Mouse (Mus musculus) bone marrow, adult 2 months (tissue): ENCODE data around the gene Ankdd1b. TPM values are rescaled to one million over a fixed set of nuclear protein-coding genes. Genes with fewer than 3 reads are reported as not detected.

Experiments used
- H3K27ac ChIP-seq: fragments of 200-500 bp; 2 replicates; pipeline ENCODE4 v1.5.1; 2012; ENCODE audit warnings: low read depth, mild to moderate bottlenecking, control low read depth, inconsistent platforms, low read length; ENCODE audit not compliant: control insufficient read depth, poor library complexity, insufficient read depth
- H3K4me1 ChIP-seq: fragments of 200-500 bp; 2 replicates; pipeline ENCODE4 v1.6.1; 2011; ENCODE audit warnings: low read length; ENCODE audit not compliant: control insufficient read depth, insufficient read depth
- H3K4me3 ChIP-seq: fragments of 200-500 bp; replicated peaks from 2 replicates; pipeline ENCODE3; 2011; ENCODE audit warnings: mild to moderate bottlenecking, low read depth, low read length, control low read depth; ENCODE audit not compliant: control insufficient read depth
- CTCF ChIP-seq: fragments of 200-500 bp; IDR thresholded peaks from 2 replicates; pipeline ENCODE4 v1.5.1; 2011; ENCODE audit warnings: low read length, control low read depth; ENCODE audit not compliant: control insufficient read depth, insufficient read depth
- POLR2A ChIP-seq: fragments of 200-500 bp; IDR thresholded peaks from 2 replicates; pipeline ENCODE4 v1.6.1; 2011; ENCODE audit warnings: low read depth, mild to moderate bottlenecking, control low read depth, low read length, borderline replicate concordance; ENCODE audit not compliant: control insufficient read depth
- WGBS: fragments of 180-500 bp; shearing (Covaris S2); methylation state at CpG from one replicate; pipeline ENCODE4 v1.1.7; 2018; 5-methylcytosine and 5-hydroxymethylcytosine counted together
- polyA plus RNA-seq: library from polyadenylated mRNA; stranded (reverse); fragments of >200 nt; gene quantifications from 2 replicates; pipeline ENCODE4 v1.2.4, GENCODE M21; 2011; ENCODE audit warnings: low replicate concordance; ENCODE audit not compliant: missing spikeins, insufficient read depth, insufficient read length

Gene Ankdd1b
- polyA plus RNA-seq, 1 experiment: not detected

GRCm38 (mm10) chr13:96468678-96469077, 2.3 kb downstream of the Ankdd1b start:
- TF ChIP-seq POLR2A (no peak), CTCF (no peak)
- Histone ChIP-seq H3K4me1 (no peaks in the 10 kb centered on the region), H3K27ac (no peak overlapping the region), H3K4me3 (no peak overlapping the region)
- 80% methylated on average over 5 of the region's 5 CpGs for WGBS

DNA sequence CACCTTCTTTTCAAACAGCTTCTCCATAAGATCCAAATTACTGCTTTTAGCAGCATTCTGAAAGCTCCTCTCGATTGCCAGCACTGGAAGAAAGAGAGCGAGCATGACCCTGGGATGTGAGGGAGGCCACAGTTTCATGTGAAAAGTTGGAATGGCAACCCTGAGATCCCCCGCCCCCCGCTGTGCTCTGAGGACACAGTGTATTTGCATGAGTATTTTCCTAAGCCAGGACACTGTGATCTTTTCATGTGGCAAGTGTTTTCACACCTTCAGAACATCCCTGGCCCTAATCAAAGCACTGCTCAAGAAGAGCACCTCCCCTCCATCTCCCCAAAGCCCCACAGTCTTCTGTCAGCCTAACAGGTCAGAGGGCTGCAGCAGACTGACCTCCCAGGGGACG, 5.7 kb downstream of the Ankdd1b start:
- no peak overlapping the region for H3K27ac ChIP-seq
- WGBS: 81% methylated on average over 5 of the region's 5 CpGs
- TF ChIP-seq POLR2A: no peak
- TF ChIP-seq CTCF: no peak
- no peaks in the 10 kb centered on the region for H3K4me1 ChIP-seq
- H3K4me3 ChIP-seq: no peak overlapping the region

GRCm38 (mm10) chr13:96462644-96463043, 8.4 kb downstream of the Ankdd1b start:
- 84% methylated on average over 1 of the region's 1 CpGs for WGBS
- Histone ChIP-seq H3K4me3 (no peak overlapping the region), H3K4me1 (no peaks in the 10 kb centered on the region), H3K27ac (no peak overlapping the region)
- TF ChIP-seq CTCF (no peak), POLR2A (no peak)

- no peak overlapping the region for H3K4me3 ChIP-seq
- H3K4me1 ChIP-seq: no peaks in the 10 kb centered on the region
- TF ChIP-seq POLR2A: no peak
- no peak for TF ChIP-seq CTCF
- H3K27ac ChIP-seq: no peak overlapping the region
- WGBS: 74% methylated on average over 4 of the region's 4 CpGs
These were observed 12.4 kb downstream of the Ankdd1b start for GRCm38 (mm10) chr13:96458606-96459005.

DNA sequence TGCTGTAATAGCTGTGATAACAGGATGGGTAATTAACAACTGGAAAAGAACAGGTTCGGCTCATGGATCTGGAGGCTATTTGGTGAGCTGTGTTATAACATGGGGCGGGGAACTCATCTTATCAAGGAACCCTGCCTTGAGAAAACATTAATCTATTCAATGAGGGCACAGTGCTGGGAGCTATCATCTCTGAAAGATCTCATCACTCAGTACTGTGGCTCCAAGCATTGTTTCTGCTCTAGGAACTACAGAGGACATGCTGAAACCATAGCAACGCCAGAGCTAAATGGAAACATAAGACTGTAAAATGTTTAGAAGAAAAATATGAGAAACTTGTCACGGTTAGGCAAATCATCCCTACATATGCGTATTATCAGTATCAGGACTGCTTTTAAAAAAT, 13.0 kb downstream of the Ankdd1b start:
- Histone ChIP-seq H3K4me1 (no peaks in the 10 kb centered on the region), H3K27ac (no peak overlapping the region), H3K4me3 (no peak overlapping the region)
- WGBS: 84% methylated on average over 5 of the region's 5 CpGs
- TF ChIP-seq CTCF (no peak), POLR2A (no peak)

- Histone ChIP-seq H3K4me3 (no peak overlapping the region), H3K27ac (no peak overlapping the region), H3K4me1 (no peaks in the 10 kb centered on the region)
- WGBS: 88% methylated on average over 5 of the region's 5 CpGs
- TF ChIP-seq POLR2A (no peak), CTCF (no peak)
These were observed 13.4 kb downstream of the Ankdd1b start for GRCm38 (mm10) chr13:96457566-96457965.

GRCm38 (mm10) chr13:96454288-96454687, 16.7 kb downstream of the Ankdd1b start:
- H3K4me1 ChIP-seq: no peaks in the 10 kb centered on the region
- no peak for TF ChIP-seq POLR2A
- TF ChIP-seq CTCF: no peak
- 71% methylated on average over 3 of the region's 3 CpGs for WGBS
- H3K4me3 ChIP-seq: no peak overlapping the region
- H3K27ac ChIP-seq: no peak overlapping the region

DNA sequence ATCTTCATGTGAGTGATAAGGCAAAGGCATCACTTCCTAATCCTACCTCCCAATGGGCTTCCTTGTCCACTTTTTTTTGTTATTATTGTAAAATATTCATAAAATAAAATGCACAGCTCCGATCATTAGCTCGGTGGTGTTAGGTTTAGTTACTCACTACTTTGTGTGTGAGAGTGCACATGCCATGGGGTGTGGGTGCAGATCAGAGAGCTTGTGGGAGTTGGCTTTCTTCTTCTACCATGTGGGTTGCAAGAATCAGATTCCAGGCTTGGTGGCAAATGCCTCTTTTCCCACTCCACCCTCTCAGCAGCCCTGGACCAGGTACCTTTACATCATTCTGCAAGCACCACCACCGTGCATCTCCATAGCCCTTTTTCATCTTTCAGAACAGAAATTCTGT, 18.4 kb downstream of the Ankdd1b start:
- H3K27ac ChIP-seq: no peak overlapping the region
- no peak overlapping the region for H3K4me3 ChIP-seq
- H3K4me1 ChIP-seq: no peaks in the 10 kb centered on the region
- WGBS: 86% methylated on average over 3 of the region's 3 CpGs
- TF ChIP-seq CTCF: no peak
- TF ChIP-seq POLR2A: no peak

- TF ChIP-seq POLR2A (no peak), CTCF (no peak)
- H3K27ac ChIP-seq: no peak overlapping the region
- H3K4me1 ChIP-seq: no peaks in the 10 kb centered on the region
- no peak overlapping the region for H3K4me3 ChIP-seq
- 84% methylated on average over 11 of the region's 11 CpGs for WGBS
These were observed 19.4 kb downstream of the Ankdd1b start for GRCm38 (mm10) chr13:96451386-96452140.
